Mouse (Mus musculus) left cerebral cortex, adult 2 months (tissue): ENCODE data around the gene Apol11b. TPM values are rescaled to one million over a fixed set of nuclear protein-coding genes. Genes with fewer than 3 reads are reported as not detected.
A peak's percentile ranks its signal among the peaks of the same experiment; 100 is the strongest.
"Not testable (repeated sequence)": the region's sequence is repeated elsewhere in the genome, so short reads cannot be mapped to it uniquely, and the experiment has no call there.

ENCODE experiments used
- DNase-seq, 2 experiments: peaks; one replicate each; pipeline ENCODE4 v3.0.0; 2021 to 2022; ENCODE audit warnings: low spot score in 2 of 2, mixed read lengths in 1 of 2; ENCODE audit errors: extremely low spot score in 1 of 2
- H3K27ac ChIP-seq: fragments of 200-600 bp; 2 replicates; pipeline ENCODE4 v1.8.1; 2022
- H3K4me3 ChIP-seq: fragments of 200-600 bp; 2 replicates; pipeline ENCODE4 v1.8.1; 2022
- CTCF ChIP-seq: fragments of 200-600 bp; IDR thresholded peaks from 2 replicates; pipeline ENCODE4 v1.8.1; 2022; ENCODE audit warnings: antibody characterized with exemption, mild to moderate bottlenecking, moderate library complexity
- intact Hi-C: fragments of 180-260 bp; cut with DNase I; formaldehyde crosslinking; loops from one replicate; pipeline ENCODE4 v1.15.1; 2025
- long read RNA-seq, 2 experiments: library from polyadenylated mRNA; stranded (forward); transcript quantifications; one replicate each; pipeline ENCODE4 v2.0.0; 2021; ENCODE audit warnings: borderline mapping rate in 2 of 2
- total RNA-seq, 2 experiments: library from RNA; stranded (reverse); gene quantifications; 2 replicates each; pipeline ENCODE4 v1.2.3; 2021

Apol11b gene
- under 1 TPM in 1 of 2 experiments, not detected in 1; 0.23 TPM for total RNA-seq
- long read RNA-seq, experiment 1 = 0 reads
- long read RNA-seq, experiment 2 = 0 reads

DNA sequence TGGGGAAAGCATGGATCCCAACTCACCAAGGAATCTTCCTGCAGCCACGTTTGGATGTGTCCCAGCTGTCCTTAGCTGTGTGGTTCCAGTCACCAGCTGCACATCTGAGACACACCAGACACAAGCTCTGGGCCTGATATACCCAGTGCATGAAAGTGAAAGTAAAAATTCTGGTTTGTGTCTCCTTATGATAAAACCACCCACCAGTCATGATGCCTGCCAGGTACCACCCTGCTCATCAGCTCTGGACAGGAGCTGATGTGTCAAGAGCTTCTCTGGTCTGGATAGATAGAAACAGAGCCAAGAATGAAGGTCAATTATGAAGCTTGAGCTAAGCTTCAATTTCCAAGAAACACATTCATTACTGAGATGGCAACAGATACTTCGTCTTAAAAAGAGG lies at the start of gene Apol11b:
TSS of gene Apol11b (minus strand) at position 111 of the 400 bp plus-strand sequence.
- DNase-seq, H3K27ac ChIP-seq, H3K4me3 ChIP-seq, intact Hi-C loops: not testable (repeated sequence)

DNA sequence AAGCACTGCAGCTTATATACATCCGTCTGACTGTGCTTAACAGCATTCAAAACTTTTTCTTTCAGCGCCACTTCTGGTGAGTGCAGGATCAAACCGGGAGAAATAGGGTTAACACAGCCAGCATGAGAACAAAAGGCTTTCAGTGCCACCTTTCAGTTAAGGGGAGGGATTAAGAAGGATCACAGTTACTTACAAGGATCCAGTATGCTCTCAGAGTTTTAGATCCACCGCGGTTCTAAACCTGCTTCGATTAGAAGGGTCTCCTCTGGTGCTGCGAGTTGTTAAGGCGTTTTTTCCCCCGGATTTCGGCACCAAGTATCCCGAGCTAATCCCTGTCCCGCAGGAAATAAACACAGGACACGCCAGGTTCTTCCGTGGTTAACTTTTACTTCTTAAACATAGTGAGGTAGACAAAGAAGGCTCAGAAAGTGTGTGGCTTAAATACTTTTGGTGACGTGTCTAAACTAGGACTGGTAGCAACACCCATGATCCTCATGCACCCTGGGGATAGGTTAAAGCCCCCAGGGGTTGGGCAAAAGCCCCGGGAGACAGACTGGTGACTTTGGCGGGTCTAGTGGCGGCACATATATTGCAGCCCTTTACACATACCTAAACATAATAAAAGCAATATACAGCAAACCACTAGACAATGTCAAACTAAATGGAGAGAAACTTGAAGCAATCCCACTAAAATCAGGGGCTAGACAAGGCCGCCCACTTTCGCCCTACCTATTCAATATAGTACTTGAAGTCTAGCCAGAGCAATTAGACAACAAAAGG lies 48.6 kb upstream of the Apol11b start:
- intact Hi-C loops, H3K27ac ChIP-seq, DNase-seq, H3K4me3 ChIP-seq: not testable (repeated sequence)

DNA sequence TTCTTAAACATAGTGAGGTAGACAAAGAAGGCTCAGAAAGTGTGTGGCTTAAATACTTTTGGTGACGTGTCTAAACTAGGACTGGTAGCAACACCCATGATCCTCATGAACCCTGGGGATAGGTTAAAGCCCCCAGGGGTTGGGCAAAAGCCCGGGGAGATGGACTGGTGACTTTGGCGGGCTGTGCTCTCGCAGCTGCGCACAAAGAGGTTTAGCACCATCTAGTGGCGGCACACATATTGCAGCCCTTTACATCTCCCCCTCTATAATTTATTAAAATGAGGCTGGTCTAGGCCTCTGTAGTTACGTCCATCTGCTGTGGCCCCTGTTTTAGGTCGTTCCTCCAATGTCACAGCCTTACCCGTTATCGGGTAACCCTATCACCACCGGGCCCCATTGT lies 40.9 kb upstream of the Apol11b start:
- H3K4me3 ChIP-seq, H3K27ac ChIP-seq, intact Hi-C loops: not testable (repeated sequence)
- peak; percentile 57 for TF ChIP-seq CTCF
- DNase-seq = peak; percentile 8 to 35

DNA sequence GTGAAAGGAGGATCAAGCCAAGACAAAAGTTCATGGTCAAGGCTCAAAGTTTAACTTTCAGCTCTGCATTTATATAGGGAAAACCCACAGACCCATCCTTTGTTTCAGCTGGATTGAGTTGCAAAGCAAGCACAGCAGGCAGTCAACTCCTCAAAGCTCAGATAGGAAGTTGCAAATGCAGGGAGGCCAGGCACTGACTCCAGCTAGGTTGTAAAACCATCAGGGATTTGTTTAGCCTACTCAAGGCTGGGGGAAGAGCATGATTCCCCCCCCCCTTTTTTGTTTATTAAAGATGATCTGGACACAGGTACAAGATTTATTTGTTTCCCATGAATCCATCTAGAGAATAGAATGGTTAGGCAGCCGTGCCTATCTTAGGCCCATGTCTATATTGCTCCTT lies 31.0 kb upstream of the Apol11b start:
- intact Hi-C loops, H3K4me3 ChIP-seq, DNase-seq: not testable (repeated sequence)

DNA sequence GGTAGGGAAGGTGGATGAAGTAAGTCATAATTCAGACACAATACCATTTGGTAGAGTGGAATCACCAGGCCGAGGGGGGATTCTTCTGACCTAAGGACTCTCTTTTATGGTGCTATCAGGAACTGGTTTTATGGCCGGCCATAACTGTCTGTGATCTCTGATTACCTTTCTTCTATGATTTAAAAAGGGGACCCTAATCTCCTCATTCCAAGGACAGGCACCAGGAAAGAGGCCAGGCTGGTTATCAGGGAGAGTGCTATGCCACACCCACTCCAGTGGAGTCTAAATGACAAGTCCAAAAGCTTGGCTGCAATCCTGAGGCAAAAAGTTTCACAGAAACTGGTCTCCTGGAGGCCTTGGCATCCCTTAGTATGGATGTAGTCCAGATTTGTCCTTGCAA lies 18.8 kb upstream of the Apol11b start:
- intact Hi-C loops = loop anchor here (10.0 kb wide), 1 partner anchor 187 kb away; the partner anchor contains the start of gene Apol10a
- H3K4me3 ChIP-seq, DNase-seq, H3K27ac ChIP-seq: not testable (repeated sequence)

More for the DNA sequence above, 31.0 kb upstream of the Apol11b start:
- H3K27ac ChIP-seq = not testable (repeated sequence)

DNA sequence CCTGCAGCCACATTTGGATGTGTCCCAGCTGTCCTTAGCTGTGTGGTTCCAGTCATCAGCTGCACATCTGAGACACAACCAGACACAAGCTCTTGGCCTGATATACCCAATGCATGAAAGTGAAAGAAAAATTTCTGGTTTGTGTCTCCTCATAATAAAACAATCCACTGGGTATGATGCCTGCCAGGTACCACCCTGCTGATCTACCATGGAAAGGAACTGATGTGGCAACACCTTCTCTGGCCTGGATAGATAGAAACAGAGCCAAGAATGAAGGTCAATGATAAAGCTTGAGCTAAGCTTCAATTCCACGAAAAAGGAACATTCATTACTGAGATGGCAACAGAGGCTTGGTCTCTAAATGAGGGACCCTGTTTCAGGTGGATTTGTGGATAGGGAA lies 16.7 kb upstream of the Apol11b start:
- H3K4me3 ChIP-seq, DNase-seq, H3K27ac ChIP-seq: not testable (repeated sequence)
- intact Hi-C loops = loop anchor here (10.0 kb wide), 1 partner anchor 185 kb away; the partner anchor contains the start of gene Apol10a

DNA sequence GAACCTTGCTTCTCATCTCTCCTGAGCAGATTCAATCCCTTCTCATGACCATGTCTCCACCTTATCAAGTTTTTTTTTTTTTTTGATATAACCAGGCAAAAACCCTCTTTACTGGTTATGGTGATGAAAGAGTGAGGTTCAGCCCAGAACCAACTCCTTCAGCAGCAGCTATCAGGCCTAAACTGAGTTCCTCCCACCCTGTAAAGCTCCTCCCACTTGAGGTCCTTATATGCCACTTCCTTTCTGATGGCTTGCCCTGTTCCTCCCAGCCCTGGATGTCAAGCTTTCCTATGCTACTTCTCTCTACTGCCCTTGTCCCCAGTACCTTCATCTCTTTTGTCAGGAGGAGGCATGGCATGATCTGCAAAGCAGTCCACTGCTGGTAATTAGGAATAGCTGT lies 8.1 kb upstream of the Apol11b start:
- DNase-seq, H3K27ac ChIP-seq, H3K4me3 ChIP-seq, intact Hi-C loops: not testable (repeated sequence)

DNA sequence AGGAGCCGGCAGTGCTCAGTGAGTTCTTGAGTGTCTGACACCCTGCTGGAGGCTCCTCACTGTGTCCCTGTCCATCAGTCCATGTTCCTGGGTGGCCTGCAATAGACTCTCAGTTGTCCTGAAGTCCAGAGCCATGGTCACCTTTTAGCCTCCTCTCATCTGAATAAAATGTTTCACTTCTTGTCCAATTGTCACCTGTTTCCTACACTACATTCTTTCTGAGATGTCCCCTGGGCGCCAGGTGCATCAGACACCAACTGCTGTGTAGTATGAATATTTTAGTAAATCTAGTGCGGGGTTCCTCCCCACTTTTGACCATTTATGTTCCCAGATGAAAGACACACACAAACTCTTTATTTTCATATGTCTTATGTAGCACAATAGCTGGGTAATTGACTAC lies 13.3 kb downstream of the Apol11b start:
- intact Hi-C loops, DNase-seq, H3K27ac ChIP-seq, H3K4me3 ChIP-seq: not testable (repeated sequence)

DNA sequence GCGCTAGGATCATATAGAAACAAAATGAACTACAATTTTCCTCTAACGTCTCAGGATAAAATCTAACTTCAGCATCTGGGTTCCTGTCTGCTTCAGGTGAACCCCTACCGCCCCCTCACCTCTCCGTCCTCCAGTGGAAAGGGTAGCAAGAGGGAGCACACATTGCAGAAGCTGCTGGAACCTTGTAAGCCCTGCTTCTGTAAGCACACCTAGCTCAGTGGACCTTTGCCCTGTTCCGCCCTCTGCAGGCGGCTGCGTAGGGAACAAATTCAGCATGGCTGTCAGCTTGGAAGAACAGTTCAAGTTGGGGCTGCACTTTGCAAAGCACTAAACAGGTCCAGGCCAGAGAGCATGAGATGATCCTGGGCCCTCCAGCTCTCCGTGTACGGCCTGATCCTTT lies 14.4 kb downstream of the Apol11b start:
- H3K27ac ChIP-seq, DNase-seq, intact Hi-C loops, H3K4me3 ChIP-seq: not testable (repeated sequence)

DNA sequence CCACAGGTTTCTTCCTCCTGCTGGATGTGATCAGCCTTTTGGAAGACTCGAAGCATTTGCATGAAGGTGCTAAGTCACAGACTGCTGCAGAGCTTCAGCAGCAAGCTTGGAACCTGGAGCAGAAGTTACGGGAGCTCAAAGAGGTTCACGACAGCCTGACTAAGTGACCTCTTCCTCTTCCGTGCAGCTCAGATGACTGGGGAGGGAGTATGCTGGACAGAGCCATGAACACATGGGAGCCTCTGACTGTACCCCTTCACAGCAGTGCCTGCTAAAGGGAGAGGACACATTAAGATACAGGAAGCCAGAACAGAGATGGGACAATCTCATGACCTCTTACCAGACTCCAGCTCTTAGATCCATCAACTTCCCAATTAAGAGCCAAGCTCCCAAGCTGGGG lies 16.6 kb downstream of the Apol11b start:
- H3K27ac ChIP-seq, H3K4me3 ChIP-seq, DNase-seq, intact Hi-C loops: not testable (repeated sequence)

DNA sequence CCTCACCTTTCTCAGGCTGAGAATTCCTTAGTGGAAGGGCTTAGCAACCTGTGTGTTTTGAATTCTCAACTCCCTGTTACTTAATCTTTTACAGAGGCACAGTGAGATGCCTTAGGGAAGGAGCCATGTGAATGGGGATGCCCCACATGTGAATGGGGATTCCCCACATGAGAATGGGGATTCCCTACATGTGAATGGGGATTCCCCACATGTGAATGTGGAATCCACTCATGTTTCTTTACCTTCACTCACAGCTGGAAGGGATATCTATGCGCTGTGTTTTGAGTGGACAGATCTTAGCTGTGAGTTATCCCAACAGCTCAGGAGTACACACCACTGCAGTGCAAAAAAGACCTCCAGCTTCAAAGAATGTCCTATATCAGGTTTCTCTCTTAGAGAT lies 18.4 kb downstream of the Apol11b start:
- no peak overlapping the region for H3K4me3 ChIP-seq
- intact Hi-C loops = no loop called here
- DNase-seq = no peak
- no peak overlapping the region for H3K27ac ChIP-seq
- no peak for TF ChIP-seq CTCF

DNA sequence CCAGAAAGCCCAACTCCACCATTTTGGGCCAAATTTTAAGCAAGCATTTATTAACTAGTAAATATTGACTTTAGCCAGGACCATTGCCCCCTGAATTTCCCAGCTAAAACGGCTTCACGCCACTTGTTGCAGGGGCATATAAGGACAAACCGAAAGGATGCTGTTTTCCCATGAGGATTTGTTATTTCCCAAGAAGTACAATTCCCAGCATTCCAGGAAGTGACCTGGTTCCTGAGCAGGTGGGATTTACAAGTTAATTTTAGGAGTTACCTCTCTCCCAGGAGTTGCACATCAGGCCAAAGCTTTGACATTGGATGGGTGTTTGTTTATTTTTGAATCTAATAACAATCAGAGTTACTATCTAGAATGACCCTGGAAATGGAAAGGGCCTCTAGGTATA lies 37.0 kb downstream of the Apol11b start:
- no peak for TF ChIP-seq CTCF
- intact Hi-C loops = no loop called here
- no peak for DNase-seq
- Histone ChIP-seq H3K4me3 (no peak overlapping the region), H3K27ac (no peak overlapping the region)

DNA sequence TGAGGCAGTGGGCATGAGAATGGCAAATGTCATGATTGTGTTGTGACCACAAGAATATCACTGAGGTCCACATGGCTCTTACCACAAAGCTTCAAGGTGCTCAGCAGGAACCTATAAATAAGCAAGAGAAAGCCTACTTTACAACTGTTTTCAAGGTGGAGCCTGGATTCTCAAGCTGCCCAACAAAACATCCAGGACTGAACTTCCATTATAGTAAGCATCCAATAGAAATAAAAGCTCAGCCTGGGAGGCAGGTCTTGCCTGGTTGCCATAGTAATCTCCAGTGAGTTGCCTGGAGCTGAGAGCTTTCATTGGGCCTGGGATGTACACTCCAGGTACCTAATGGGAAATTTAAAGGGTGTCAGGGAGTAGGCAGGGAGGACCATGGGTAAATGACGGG lies 44.1 kb downstream of the Apol11b start, which contains the start of gene Gm36245:
TSS of gene Gm36245 (plus strand) at position 301 of the 400 bp plus-strand sequence.
- DNase-seq = no peak
- no peak within 1 kb of the TSS for H3K4me3 ChIP-seq
- intact Hi-C loops = loop anchor here (1.0 kb wide), 1 partner anchor 37 kb away; no protein-coding TSS in a partner anchor
- H3K27ac ChIP-seq = no peak within 1 kb of the TSS
- no peak for TF ChIP-seq CTCF
